Mouse (Mus musculus) ES-E14 (cell line): ENCODE results near the gene Mylk4.

Source experiments
- HCFC1 ChIP-seq: IDR thresholded peaks from 2 replicates; pipeline ENCODE4 v1.6.1; 2012; ENCODE audit warnings: low read length, inconsistent platforms, borderline replicate concordance; ENCODE audit not compliant: insufficient read depth
- MAFK ChIP-seq: IDR thresholded peaks from 2 replicates; pipeline ENCODE4 v1.6.1; 2014; ENCODE audit warnings: mild to moderate bottlenecking, low read depth, low read length, inconsistent platforms; ENCODE audit not compliant: insufficient read depth
- ZC3H11A ChIP-seq: IDR thresholded peaks from 2 replicates; pipeline ENCODE4 v1.6.1; 2012; ENCODE audit warnings: low read depth, mild to moderate bottlenecking, inconsistent platforms, low read length, borderline replicate concordance
- ZNF384 ChIP-seq: IDR thresholded peaks from 2 replicates; pipeline ENCODE4 v1.6.1; 2012; ENCODE audit warnings: low read depth, low read length, inconsistent platforms

- TF ChIP-seq HCFC1 (no peak), ZNF384 (no peak), ZC3H11A (no peak), MAFK (no peak)
These were observed 35.3 kb downstream of the Mylk4 start for GRCm38 (mm10) chr13:32748421-32748820.
